Mouse (Mus musculus) urinary bladder, postnatal 25 days (tissue): Measurements from ENCODE around the gene Tuba1c.
A peak's percentile ranks its signal among the peaks of the same experiment; 100 is the strongest.

Source experiments
- DNase-seq: peaks from one replicate; pipeline ENCODE4 v3.0.0; 2022; ENCODE audit warnings: low spot score

Gene Tuba1c

DNA sequence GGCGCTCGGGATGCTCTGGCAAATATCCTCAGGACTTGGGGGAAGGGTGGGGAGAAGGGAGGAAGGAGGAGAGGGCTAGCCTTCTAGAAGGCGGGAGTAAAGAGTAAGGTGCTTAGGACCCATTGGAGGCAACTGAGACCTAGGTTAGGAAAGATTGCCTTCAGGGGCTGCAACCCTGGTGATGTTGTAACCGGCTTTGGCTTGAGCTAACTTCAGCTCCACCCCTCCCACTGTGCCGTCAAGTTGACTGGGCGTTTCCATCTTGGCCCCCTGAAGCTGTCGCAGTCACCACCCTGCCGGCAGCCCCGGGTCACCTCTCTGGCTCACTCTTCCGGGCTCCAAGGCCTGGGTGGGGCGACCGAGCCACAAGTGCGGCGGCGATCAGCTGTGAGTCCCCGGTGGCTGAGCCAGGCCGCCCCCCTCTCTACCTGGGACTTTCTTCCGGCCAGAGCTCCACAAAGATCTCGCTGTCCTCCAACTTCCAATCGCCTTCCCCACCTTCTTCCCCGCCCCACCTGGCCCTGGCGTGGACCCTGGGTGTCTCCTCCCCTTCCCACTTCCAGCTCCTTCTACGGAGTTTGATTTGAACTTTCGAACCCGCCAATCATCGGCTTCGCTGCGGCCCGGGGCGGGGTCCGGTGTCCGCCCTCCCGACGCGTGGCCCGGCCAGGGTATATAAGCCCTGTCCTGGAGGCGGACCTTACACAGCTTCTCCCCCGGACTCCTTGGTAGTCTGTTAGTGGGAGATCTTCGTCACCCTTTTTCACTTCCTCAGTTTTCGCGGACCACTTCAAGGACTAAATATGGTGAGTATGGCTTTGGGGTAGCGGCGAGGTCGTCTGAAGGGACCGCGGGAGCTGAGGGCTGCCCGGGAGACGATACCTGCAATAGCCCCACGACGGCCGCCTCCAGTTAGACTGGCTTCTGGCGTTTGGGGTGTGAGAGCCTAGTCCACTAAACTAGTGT, at the start of gene Tuba1c:
Gene Tuba1c, plus strand, starts transcription at position 273 of the 966 bp plus-strand sequence.
- DNase-seq = peak; percentile 92

GRCm38 (mm10) chr15:98980012-98980614, 49.6 kb upstream of the Tuba1c start:
- no peak for DNase-seq

GRCm38 (mm10) chr15:98982100-98982499, 47.6 kb upstream of the Tuba1c start:
- DNase-seq = no peak

DNA sequence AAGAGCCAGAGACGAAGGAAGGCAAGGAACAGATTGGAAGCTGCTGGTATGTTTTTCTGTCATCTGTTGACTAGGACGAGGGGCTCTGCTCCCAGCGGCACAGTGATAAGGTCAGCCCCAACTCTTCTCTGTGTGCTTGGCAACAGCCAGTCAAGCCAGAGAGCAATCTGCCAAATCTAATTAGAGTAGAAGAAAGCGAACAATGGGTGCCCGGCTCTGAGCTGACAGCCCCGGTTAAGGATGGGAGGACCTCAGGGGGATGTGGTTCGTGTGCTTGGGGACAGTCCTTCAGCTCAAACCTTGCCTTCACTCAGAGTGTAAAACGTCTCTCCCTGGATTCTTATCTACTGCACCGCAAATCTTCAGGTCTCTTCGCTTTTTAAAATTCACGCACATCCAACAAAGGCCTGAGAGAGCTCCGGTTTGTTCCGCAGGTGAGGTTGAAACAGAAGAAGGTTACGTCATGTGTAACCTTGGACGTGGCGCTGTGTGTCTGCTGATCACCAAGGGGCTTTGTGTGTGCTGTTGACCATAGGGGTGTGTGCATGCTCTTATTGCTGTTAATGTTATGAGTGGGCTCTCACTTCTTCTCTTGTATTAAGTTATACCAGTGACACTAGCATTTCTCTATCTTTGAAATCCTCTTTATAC, 46.1 kb upstream of the Tuba1c start:
- no peak for DNase-seq

DNA sequence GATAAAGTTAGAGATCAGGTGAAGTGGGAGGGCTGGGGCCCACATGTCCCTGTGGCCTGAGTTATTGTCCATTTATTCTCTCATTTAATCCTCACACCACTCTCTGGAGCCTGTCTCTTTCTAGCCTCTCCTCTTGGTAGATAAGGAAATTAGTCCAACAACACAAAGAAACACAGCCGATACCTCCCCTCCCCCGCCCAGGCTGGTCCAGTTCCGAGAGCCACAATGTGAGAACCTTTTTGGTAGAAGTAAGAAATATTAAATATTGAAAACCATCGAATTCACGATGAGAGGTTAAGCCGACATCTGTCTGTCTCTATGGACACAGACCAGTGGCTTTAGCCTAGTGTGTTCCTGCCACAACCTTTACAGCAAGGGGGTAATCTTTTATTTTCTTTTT, 45.0 kb upstream of the Tuba1c start:
- DNase-seq = no peak

GRCm38 (mm10) chr15:98985240-98985981, 44.3 kb upstream of the Tuba1c start:
- DNase-seq = peak; percentile 60

DNA sequence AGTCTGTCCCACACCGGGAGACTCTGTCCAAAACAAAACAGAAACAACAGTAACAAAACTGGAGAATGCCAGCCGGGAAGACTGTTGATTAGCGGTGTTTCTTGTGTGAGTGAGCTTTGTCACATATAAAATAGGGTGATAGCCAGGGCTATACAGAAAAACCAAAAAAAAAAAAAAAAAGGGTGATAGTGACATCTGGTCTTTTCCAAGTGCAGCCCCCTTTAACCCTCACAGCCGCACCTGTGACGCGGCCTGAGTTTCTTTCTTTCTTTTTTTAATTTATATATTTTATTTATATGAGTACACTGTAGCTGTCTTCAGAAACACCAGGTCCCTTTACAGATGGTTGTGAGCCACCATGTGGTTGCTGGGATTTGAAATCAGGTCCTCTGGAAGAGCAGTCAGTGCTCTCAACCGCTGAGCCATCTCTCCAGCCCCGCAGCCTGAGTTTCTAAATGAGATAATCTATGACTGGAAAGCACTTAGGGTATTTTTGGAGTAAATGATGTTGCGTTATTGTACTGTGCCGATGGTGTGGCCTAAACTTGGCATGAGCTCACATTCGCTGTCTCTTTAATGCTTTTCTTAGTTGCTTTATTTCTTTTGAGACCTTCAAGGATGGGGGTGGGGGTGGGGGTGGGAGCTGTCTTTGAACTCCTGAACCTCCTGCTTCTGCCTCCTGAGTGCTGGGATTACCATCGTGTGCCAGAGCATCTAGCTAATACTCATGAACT, 43.5 kb upstream of the Tuba1c start:
- no peak for DNase-seq

DNA sequence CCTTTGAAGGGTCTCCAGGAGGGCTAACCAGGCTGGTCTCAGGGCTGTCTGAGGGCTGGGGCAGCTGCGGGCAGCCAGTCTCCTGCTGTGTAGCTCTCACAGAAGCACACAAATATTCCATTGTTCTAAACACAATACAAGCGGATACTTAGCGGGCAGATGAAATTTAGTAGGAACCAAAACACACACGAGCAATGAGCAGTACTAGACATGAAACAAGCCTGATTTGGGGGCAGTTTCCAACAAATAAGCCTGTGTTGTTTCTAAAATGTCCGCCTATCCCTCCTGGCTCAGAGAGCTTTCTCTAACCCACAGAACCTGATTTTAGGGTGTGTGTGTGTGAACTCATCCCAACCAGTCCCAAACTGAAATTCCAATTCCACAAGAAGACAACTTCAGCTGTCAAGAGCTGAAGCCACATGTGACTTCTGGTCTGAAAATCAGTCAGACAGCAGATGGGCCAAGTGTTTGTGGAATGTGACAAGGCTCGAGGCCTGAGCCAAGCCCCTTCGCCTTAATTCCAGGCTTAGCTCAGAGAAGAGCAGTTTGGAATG, 42.5 kb upstream of the Tuba1c start:
- no peak for DNase-seq

DNA sequence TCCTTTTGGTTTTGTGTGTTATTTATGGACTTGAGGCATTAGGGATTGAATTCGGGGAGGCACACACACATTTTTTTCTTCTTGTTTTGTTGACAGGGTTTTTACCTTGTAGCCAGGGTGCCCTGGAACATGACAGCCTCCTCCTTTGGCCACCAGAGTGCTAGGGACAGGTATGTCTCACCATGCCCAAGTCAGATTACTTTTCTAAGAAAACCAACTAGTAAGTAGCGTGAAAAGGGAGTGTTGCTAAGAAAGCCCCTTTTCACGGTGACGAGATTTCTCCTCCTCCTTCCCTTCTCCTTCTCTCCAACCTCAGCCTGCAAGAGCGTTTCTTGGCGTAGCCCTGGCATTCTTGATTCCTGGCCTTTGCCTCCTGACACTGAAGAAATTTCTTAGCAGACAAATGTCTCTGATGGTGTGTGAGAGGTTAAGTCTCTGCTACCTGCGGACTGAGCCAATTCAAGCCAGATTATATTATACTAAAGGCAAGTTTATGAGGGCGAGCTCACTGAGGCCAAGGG, 42.0 kb upstream of the Tuba1c start:
- DNase-seq = no peak

DNA sequence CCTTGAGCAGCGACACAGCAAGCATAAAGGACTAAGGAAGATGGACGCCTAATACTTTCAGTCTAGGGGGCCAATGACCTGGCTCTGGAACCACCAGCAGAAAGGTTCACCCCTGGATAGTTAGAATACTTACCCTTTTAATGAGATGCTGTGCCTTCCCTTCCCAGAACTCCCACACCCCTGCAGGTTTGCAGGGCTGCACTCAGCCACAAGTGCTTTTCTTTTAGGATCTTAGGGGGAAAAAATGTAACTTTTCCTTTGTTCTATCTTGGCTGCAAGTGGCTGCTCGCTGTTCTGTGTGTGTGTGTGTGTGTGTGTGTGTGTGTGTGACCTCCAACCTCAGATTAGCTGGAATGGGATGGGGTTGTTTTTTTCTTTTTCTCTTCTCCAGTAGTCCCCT, 40.9 kb upstream of the Tuba1c start:
- DNase-seq = no peak

GRCm38 (mm10) chr15:98989701-98990430, 39.8 kb upstream of the Tuba1c start:
- no peak for DNase-seq

- no peak for DNase-seq
Measured at GRCm38 (mm10) chr15:98990669-98991539, 38.8 kb upstream of the Tuba1c start.

DNA sequence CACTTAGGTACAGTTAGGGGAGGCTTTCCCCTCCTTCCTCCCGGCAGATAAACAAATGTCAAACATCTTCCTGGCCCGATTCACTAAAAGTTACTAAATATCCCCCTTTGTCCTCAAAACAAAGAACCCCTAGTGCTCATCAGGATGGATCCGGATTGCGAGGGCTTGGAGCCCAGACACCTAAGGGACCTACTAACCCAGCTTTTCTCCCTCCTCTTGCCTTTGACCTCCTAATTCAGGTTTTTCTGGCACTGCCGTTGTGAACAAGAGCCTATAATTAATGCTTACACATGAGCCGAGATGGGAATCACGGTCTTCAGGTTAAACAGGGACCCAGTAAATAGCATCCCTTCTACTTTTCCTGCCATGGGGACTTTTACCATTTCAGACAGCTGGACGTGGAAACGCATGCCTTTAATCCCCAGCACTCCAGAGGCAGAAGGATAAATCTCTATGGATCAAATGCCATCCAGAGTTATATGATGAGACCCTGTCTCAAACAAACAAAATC, 38.1 kb upstream of the Tuba1c start:
- DNase-seq = no peak

DNA sequence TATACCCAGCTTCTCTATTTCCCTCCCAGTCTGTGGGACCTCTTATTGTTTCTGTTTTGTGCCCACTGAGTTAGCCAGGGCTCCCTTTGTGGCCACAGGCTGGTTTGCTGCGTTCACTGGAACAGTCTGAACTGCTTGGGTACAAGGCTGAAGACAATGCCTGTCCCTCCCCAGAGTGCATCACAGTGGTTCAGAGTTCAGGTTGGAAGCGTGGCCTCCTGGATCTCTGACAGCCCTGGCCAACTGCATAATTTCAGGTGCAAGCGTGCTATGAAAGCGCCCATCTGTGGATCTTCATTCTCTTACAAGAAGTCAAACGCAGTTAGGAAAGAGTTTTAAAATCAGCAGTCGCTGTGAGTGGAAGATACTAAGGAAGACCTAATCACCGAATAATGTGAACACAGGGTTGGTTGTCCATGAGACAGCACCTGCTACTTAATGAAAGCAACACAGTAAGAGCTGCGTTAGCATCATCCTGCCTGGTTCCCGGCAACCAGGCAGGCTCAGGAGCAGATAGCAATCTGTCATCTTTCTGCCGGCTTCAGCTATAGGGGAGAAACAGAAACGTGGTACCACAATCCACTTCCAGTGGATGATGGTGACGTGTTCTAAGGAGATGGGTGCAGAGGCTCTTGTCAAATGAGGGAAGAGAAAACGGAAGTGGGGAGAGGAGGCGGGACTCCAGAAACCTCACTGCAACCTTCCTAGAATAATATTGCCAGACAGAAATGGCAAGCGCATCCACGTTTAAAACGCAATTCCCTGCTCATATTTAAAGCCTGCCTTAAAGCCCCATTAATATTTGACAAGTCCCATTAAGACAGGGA, 37.4 kb upstream of the Tuba1c start:
- DNase-seq = no peak

DNA sequence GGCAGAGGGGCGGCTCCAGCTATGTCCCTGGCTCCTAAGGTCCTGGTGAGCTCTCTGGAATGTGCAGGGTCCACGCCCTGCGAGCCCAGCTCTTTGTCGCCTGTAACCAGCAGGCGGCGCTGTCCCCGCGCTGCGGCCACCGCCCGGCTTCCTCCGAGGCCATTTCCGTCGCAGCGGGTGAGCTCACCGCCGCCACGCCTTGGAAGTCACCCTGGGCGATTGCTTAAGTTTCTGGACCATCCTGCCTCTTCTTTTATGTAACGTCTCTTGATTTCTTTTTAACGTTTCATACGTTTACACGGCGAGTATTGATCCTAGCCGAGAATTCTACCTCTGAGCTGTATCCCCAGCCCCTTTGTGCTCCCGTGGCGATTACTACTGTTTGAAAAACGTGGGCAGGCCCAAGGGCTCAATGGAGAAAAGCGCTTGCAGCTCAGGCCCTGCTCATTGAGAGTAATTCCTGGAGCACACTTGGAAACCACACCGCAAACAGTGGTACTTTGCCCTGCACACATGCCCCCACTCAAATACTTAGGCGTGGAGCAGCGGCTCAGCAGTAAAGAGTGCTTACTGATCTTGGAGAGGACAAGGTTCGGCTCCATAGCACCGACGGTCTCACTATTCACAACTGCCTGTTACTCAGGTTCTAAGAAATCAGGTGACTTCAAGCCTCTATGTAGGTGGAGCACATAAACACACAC, 36.4 kb upstream of the Tuba1c start:
- peak; percentile 98 for DNase-seq

DNA sequence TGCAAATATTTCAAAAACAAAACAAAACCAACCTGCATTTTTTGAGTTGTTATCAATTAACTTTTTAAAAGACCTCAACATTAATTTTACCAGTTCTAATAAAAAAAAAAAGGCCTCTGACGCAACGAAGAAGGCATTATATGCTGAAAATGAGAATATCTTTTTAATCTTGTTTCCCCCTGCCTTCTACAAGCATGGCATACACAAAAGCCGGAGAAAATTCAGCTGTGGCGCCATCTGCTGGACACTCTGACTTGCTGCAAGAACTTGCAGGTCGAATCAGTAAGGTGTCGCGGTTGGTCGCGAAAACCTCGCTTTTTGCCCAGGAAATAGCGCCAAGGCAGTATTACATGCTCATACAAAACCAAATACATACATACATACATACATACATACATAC, 35.8 kb upstream of the Tuba1c start:
- peak; percentile 81 for DNase-seq

- DNase-seq = no peak
Measured at GRCm38 (mm10) chr15:98994957-98995520, 34.7 kb upstream of the Tuba1c start.
